Mouse (Mus musculus): Measurements from ENCODE around the gene Gm3383. TPM values are rescaled to one million over a fixed set of nuclear protein-coding genes. Genes with fewer than 3 reads are reported as not detected.
"Not testable (repeated sequence)": the region's sequence is repeated elsewhere in the genome, so short reads cannot be mapped to it uniquely, and the experiment has no call there.

Gm3383 gene
- not detected in 2 replicates for total RNA-seq (2014; fragmentation: Nextera tagmentation)
- total RNA-seq (2017), result 0.12 TPM in 1 of 2 replicates, not detected in the other
- polyA plus RNA-seq (2012), result not detected in 2 replicates

DNA sequence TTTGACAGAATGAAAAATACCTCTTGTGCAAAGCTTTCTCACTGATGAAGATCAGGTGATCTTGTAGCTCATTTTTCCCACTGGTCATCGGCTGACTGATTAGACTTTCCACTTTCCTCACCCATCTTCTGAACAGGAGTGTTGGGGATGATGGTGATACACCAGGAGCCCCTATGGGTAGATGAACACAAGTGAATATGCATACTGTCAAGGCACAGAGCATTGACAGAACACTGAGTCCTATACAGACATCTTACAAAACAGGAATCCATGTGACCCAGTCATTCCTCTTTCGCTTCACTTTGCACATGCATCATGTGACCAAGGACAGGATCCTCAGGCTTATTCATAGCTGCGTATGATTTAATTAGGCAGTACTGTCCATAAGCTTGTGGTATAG is at the start of gene Gm3383:
Gene Gm3383 (minus strand): TSS at position 101 of the 400 bp plus-strand sequence.
- not testable (repeated sequence) for H3K27me3 ChIP-seq (ENCODE audit: insufficient read depth, low read length); H3K4me1 ChIP-seq (ENCODE audit: insufficient read depth, low read depth, low read length); H3K36me3 ChIP-seq (replicated peaks); DNase-seq (ENCODE audit: low spot score); ATAC-seq (ENCODE audit: extremely low read depth, insufficient number of reproducible peaks, low FRiP score, poor library complexity, severe bottlenecking); H3K4me3 ChIP-seq (ENCODE audit: low read depth, low read length); H3K9me3 ChIP-seq (replicated peaks)

GRCm38 (mm10) chr14:5855911-5856310 is 48.1 kb upstream of the Gm3383 start:
- not testable (repeated sequence) for H3K27me3 ChIP-seq (ENCODE audit: insufficient read depth, low read length); ATAC-seq (ENCODE audit: extremely low read depth, insufficient number of reproducible peaks, low FRiP score, poor library complexity, severe bottlenecking); H3K36me3 ChIP-seq (replicated peaks); H3K9me3 ChIP-seq (replicated peaks); H3K4me1 ChIP-seq (ENCODE audit: insufficient read depth, low read depth, low read length); H3K4me3 ChIP-seq (ENCODE audit: low read depth, low read length); DNase-seq (ENCODE audit: low spot score)

- H3K36me3 ChIP-seq (replicated peaks); DNase-seq (ENCODE audit: low spot score); H3K27me3 ChIP-seq (ENCODE audit: insufficient read depth, low read length); ATAC-seq (ENCODE audit: extremely low read depth, insufficient number of reproducible peaks, low FRiP score, poor library complexity, severe bottlenecking); H3K4me1 ChIP-seq (ENCODE audit: insufficient read depth, low read depth, low read length); H3K4me3 ChIP-seq (ENCODE audit: low read depth, low read length); H3K9me3 ChIP-seq (replicated peaks): not testable (repeated sequence)
Measured at GRCm38 (mm10) chr14:5830229-5830628, 22.4 kb upstream of the Gm3383 start, which contains the start of gene Gm3424. Gene Gm3424, minus strand, starts transcription at chr14:5830329.

DNA sequence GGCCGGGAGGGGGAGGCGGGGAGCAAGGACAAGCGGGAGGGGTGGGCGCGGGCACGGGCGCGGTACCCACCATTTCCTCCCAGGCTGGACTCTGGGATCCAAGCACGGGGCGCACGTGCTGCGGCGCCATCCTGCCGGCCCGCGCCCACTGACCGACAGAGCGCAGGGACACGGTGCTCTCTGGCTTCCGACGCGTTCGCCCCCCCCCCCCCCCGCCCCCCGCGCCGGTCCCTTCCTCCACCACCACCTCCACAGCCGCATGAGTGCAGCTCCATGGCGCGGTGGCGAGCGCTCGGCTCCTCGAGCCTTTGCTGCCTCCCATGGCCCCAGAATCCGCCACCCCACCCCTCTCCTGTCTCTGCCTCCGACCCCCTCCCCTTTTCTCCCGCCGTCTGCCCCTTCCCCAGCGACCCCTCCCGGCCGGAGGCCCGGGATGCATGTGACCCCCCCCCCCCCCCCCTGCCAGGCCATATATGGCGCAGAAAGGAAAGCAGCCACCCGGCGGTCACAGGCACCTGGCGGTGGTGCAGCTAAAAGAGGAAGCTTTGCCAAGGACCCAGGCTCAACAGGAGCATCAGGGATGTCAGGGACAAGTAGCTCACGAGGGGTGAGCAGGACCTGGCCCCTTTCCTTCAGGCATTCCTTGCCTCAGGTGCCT is 5.0 kb upstream of the Gm3383 start:
- ATAC-seq (ENCODE audit: extremely low read depth, insufficient number of reproducible peaks, low FRiP score, poor library complexity, severe bottlenecking); H3K9me3 ChIP-seq (replicated peaks); H3K36me3 ChIP-seq (replicated peaks): not testable (repeated sequence)

DNA sequence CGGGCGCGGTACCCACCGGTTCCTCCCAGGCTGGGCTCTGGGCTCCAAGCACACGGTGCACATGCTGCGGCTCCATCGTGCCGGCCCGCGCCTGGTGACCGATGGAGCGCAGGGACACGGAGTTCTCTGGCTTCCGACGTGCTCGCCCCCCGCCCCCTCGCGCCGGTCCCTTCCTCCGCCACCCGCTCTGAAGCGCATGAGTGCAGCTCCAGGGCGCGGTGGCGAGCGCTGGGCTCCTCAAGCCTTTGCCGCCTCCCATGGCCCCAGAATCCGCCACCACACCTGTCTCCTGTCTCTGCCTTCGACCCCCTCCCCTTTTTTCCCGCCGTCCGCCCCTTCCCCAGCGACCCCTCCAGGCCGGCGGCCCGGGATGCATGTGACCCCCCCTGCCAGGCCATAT is 66.3 kb downstream of the Gm3383 start, which contains the start of gene Gm3373:
Gene Gm3373 (minus strand): TSS at position 101 of the 400 bp plus-strand sequence.
- not testable (repeated sequence) for ATAC-seq (ENCODE audit: extremely low read depth, insufficient number of reproducible peaks, low FRiP score, poor library complexity, severe bottlenecking); H3K4me3 ChIP-seq (ENCODE audit: low read depth, low read length); DNase-seq (ENCODE audit: low spot score); H3K36me3 ChIP-seq (replicated peaks); H3K9me3 ChIP-seq (replicated peaks); H3K4me1 ChIP-seq (ENCODE audit: insufficient read depth, low read depth, low read length); H3K27me3 ChIP-seq (ENCODE audit: insufficient read depth, low read length)

More for the DNA sequence above, 5.0 kb upstream of the Gm3383 start:
- not testable (repeated sequence) for H3K27me3 ChIP-seq (ENCODE audit: insufficient read depth, low read length); H3K4me1 ChIP-seq (ENCODE audit: insufficient read depth, low read depth, low read length); DNase-seq (ENCODE audit: low spot score); H3K4me3 ChIP-seq (ENCODE audit: low read depth, low read length)

- not testable (repeated sequence) for DNase-seq (ENCODE audit: low spot score); H3K27me3 ChIP-seq (ENCODE audit: insufficient read depth, low read length); ATAC-seq (ENCODE audit: extremely low read depth, insufficient number of reproducible peaks, low FRiP score, poor library complexity, severe bottlenecking); H3K4me3 ChIP-seq (ENCODE audit: low read depth, low read length); H3K9me3 ChIP-seq (replicated peaks); H3K36me3 ChIP-seq (replicated peaks); H3K4me1 ChIP-seq (ENCODE audit: insufficient read depth, low read depth, low read length)
Measured at GRCm38 (mm10) chr14:5687357-5687756, 120.4 kb downstream of the Gm3383 start, which contains the start of gene Gm9603. Gene Gm9603, minus strand, starts transcription at chr14:5687457.

DNA sequence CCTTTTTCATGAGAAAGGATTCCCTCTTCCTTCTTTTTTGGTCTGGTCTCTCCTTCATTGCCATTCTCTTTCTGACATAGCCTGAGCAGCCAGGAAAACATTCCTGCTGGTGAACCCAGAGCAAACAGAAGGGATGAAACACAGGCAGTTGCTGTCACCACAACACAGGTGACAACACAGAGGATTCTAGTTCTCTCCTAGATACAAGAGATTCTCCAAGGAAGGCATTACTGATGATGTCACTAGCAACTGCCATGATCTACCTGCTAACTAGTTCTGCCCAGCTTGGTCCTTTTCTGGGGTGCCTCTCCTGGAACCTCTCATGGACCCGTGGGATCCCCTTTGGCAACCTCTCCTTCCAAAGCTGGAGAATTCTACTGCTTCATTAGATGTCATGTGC is 174.9 kb downstream of the Gm3383 start, which contains the start of gene Gm8265:
Gene Gm8265 (minus strand): TSS at position 101 of the 400 bp plus-strand sequence.
- ATAC-seq (ENCODE audit: extremely low read depth, insufficient number of reproducible peaks, low FRiP score, poor library complexity, severe bottlenecking); DNase-seq (ENCODE audit: low spot score): not testable (repeated sequence)

More for the DNA sequence above, 174.9 kb downstream of the Gm3383 start, which contains the start of gene Gm8265:
- H3K4me1 ChIP-seq (ENCODE audit: insufficient read depth, low read depth, low read length); H3K9me3 ChIP-seq (replicated peaks); H3K27me3 ChIP-seq (ENCODE audit: insufficient read depth, low read length); H3K36me3 ChIP-seq (replicated peaks); H3K4me3 ChIP-seq (ENCODE audit: low read depth, low read length): not testable (repeated sequence)

Other genes with a start within 250 kb of the Gm3383 start
- not detected in 2 replicates for gene Gm8265, start 175.0 kb downstream of the Gm3383 start, total RNA-seq (2014; fragmentation: Nextera tagmentation)
- gene Gm8265, start 175.0 kb downstream of the Gm3383 start, total RNA-seq (2017), result not detected in 2 replicates
- not detected in 2 replicates for gene Gm8265, start 175.0 kb downstream of the Gm3383 start, polyA plus RNA-seq (2012)
- gene Gm9603, start 120.5 kb downstream of the Gm3383 start, total RNA-seq (2014; fragmentation: Nextera tagmentation), result not detected in 2 replicates
- 0.17 TPM in 1 of 2 replicates, not detected in the other for gene Gm9603, start 120.5 kb downstream of the Gm3383 start, total RNA-seq (2017)
- not detected in 2 replicates for gene Gm9603, start 120.5 kb downstream of the Gm3383 start, polyA plus RNA-seq (2012)
- not detected in 2 replicates for gene Gm3373, start 66.4 kb downstream of the Gm3383 start, total RNA-seq (2014; fragmentation: Nextera tagmentation)
- gene Gm3373, start 66.4 kb downstream of the Gm3383 start, total RNA-seq (2017), result 0.23 and 1.1 TPM in 2 replicates
- gene Gm3373, start 66.4 kb downstream of the Gm3383 start, polyA plus RNA-seq (2012), result not detected in 2 replicates
- not detected in 2 replicates for gene Gm3424, start 22.3 kb upstream of the Gm3383 start, total RNA-seq (2014; fragmentation: Nextera tagmentation)
- not detected in 2 replicates for gene Gm3424, start 22.3 kb upstream of the Gm3383 start, total RNA-seq (2017)
- gene Gm3424, start 22.3 kb upstream of the Gm3383 start, polyA plus RNA-seq (2012), result not detected in 2 replicates
- not detected in 2 replicates for gene Gm8237, start 72.4 kb upstream of the Gm3383 start, total RNA-seq (2014; fragmentation: Nextera tagmentation)
- gene Gm8237, start 72.4 kb upstream of the Gm3383 start, total RNA-seq (2017), result not detected in 2 replicates
- not detected in 2 replicates for gene Gm8237, start 72.4 kb upstream of the Gm3383 start, polyA plus RNA-seq (2012)
- not detected in 2 replicates for gene Gm3248, start 153.8 kb upstream of the Gm3383 start, total RNA-seq (2014; fragmentation: Nextera tagmentation)
- not detected in 2 replicates for gene Gm3248, start 153.8 kb upstream of the Gm3383 start, total RNA-seq (2017)
- not detected in 2 replicates for gene Gm3248, start 153.8 kb upstream of the Gm3383 start, polyA plus RNA-seq (2012)
- gene Gm3453, start 171.2 kb upstream of the Gm3383 start, total RNA-seq (2014; fragmentation: Nextera tagmentation), result not detected in 2 replicates
- gene Gm3453, start 171.2 kb upstream of the Gm3383 start, total RNA-seq (2017), result 0.16 and 0.41 TPM in 2 replicates
- not detected in 2 replicates for gene Gm3453, start 171.2 kb upstream of the Gm3383 start, polyA plus RNA-seq (2012)

All from G1E (cell line).